Mouse (Mus musculus) myocyte (in vitro differentiated cells): ENCODE measurements around the gene Pcsk2.

ENCODE experiments used
- CEBPB ChIP-seq: IDR thresholded peaks from 2 replicates; pipeline ENCODE4 v1.6.1; 2011; ENCODE audit warnings: mild to moderate bottlenecking, moderate library complexity; ENCODE audit not compliant: poor library complexity, insufficient read depth, severe bottlenecking
- E2F4 ChIP-seq: IDR thresholded peaks from one replicate; pipeline ENCODE4 v1.6.1; 2011; ENCODE audit warnings: mild to moderate bottlenecking, control low read depth, moderate library complexity; ENCODE audit not compliant: insufficient read depth
- MAX ChIP-seq: IDR thresholded peaks from one replicate; pipeline ENCODE4 v1.6.1; 2011; ENCODE audit warnings: low read depth, mild to moderate bottlenecking, control low read depth
- MYOD1 ChIP-seq, 3 experiments: IDR thresholded peaks; one replicate each; pipeline ENCODE4 v1.6.1; 2011; ENCODE audit warnings: control low read depth in 2 of 3, low read depth in 2 of 3, mild to moderate bottlenecking in 2 of 3, moderate library complexity in 1 of 3; ENCODE audit not compliant: insufficient read length in 2 of 3, control insufficient read depth in 1 of 3
- MYOG ChIP-seq, 3 experiments: IDR thresholded peaks; one replicate each; pipeline ENCODE4 v1.6.1; 2011; ENCODE audit warnings: control low read depth in 2 of 3, low read depth in 2 of 3, mild to moderate bottlenecking in 2 of 3; ENCODE audit not compliant: insufficient read length in 2 of 3, control insufficient read depth in 1 of 3, insufficient read depth in 1 of 3
- POLR2A ChIP-seq: IDR thresholded peaks from one replicate; pipeline ENCODE4 v1.6.1; 2011; ENCODE audit warnings: low read depth, mild to moderate bottlenecking, control low read depth, moderate library complexity; ENCODE audit not compliant: insufficient read length
- POLR2AphosphoS2 ChIP-seq: IDR thresholded peaks from one replicate; pipeline ENCODE4 v1.6.1; 2011; ENCODE audit warnings: low read depth, control low read depth; ENCODE audit not compliant: insufficient read length
- REST ChIP-seq: IDR thresholded peaks from one replicate; pipeline ENCODE4 v1.6.1; 2011; ENCODE audit warnings: mild to moderate bottlenecking, control low read depth, moderate library complexity; ENCODE audit not compliant: insufficient read depth, insufficient read length
- SRF ChIP-seq: IDR thresholded peaks from one replicate; pipeline ENCODE4 v1.6.1; 2011; ENCODE audit warnings: low read depth; ENCODE audit not compliant: control insufficient read depth, insufficient read length
- TCF12 ChIP-seq: IDR thresholded peaks from one replicate; pipeline ENCODE4 v1.6.1; 2011; ENCODE audit warnings: mild to moderate bottlenecking, control low read depth; ENCODE audit not compliant: poor library complexity, insufficient read depth, severe bottlenecking
- USF1 ChIP-seq: IDR thresholded peaks from one replicate; pipeline ENCODE4 v1.6.1; 2011; ENCODE audit warnings: low read depth, mild to moderate bottlenecking, control low read depth, moderate library complexity

GRCm38 (mm10) chr2:143839458-143839857, 293.5 kb downstream of the Pcsk2 start:
- TF ChIP-seq CEBPB = no peak
- no peak for TF ChIP-seq POLR2A
- TF ChIP-seq MYOD1 (IDR thresholded peaks at IDR 0.05; ENCODE audit: control insufficient read depth in 1 of 3, insufficient read length in 2 of 3, low read depth in 2 of 3) = no peak
- TF ChIP-seq USF1 = no peak
- TF ChIP-seq MAX = no peak
- no peak for TF ChIP-seq REST
- TF ChIP-seq E2F4 = no peak
- TF ChIP-seq POLR2AphosphoS2 = no peak
- TF ChIP-seq TCF12 = no peak
- no peak for TF ChIP-seq MYOG (IDR thresholded peaks at IDR 0.05; ENCODE audit: control insufficient read depth in 1 of 3, insufficient read depth in 1 of 3, insufficient read length in 2 of 3, low read depth in 2 of 3)
- no peak for TF ChIP-seq SRF
